Mouse (Mus musculus) fibroblast of lung, adult 2 months (primary cell): ENCODE data around the gene Trim39.
"Not testable (repeated sequence)": the region's sequence is repeated elsewhere in the genome, so short reads cannot be mapped to it uniquely, and the experiment has no call there.

Experiments used
- DNase-seq: peaks from one replicate; pipeline ENCODE4 v3.0.0-alpha.2; 2011; ENCODE audit warnings: low read depth

Gene Trim39

GRCm38 (mm10) chr17:36248886-36249285 lies 23.2 kb downstream of the Trim39 start:
- no peak for DNase-seq

GRCm38 (mm10) chr17:36245741-36246140 lies 26.3 kb downstream of the Trim39 start:
- DNase-seq: no peak

- no peak for DNase-seq
Observed at GRCm38 (mm10) chr17:36244031-36244430, 28.0 kb downstream of the Trim39 start.

GRCm38 (mm10) chr17:36240637-36241213 lies 31.3 kb downstream of the Trim39 start:
- no peak for DNase-seq

- peak; percentile 20 for DNase-seq
Observed at GRCm38 (mm10) chr17:36237321-36237921, 34.6 kb downstream of the Trim39 start.

GRCm38 (mm10) chr17:36235300-36235699 lies 36.7 kb downstream of the Trim39 start:
- DNase-seq: not testable (repeated sequence)

- no peak for DNase-seq
Observed at GRCm38 (mm10) chr17:36233572-36233971, 38.5 kb downstream of the Trim39 start.

GRCm38 (mm10) chr17:36231318-36231717 lies 40.7 kb downstream of the Trim39 start:
- DNase-seq: peak; percentile 82

GRCm38 (mm10) chr17:36229046-36229445 lies 43.0 kb downstream of the Trim39 start:
- no peak for DNase-seq

GRCm38 (mm10) chr17:36226921-36227320 lies 45.1 kb downstream of the Trim39 start:
- DNase-seq: no peak

GRCm38 (mm10) chr17:36225231-36225824 lies 46.7 kb downstream of the Trim39 start:
- DNase-seq: no peak

- DNase-seq: no peak
Observed at GRCm38 (mm10) chr17:36224451-36224850, 47.6 kb downstream of the Trim39 start.

- DNase-seq: no peak
Observed at GRCm38 (mm10) chr17:36218594-36219155, 53.4 kb downstream of the Trim39 start.

- DNase-seq: no peak
Observed at GRCm38 (mm10) chr17:36215586-36215985, 56.5 kb downstream of the Trim39 start.
